Mouse (Mus musculus): Measurements from ENCODE around the gene Wdr62.
A peak's percentile ranks its signal among the peaks of the same experiment; 100 is the strongest.
"Not testable (repeated sequence)": the region's sequence is repeated elsewhere in the genome, so short reads cannot be mapped to it uniquely, and the experiment has no call there.

Wdr62 gene

GRCm38 (mm10) chr7:30205383-30205782 lies 74.8 kb downstream of the Wdr62 start:
- DNase-seq (ENCODE audit: low read depth): peak; percentile 86

- DNase-seq (ENCODE audit: low read depth): no peak
Observed at GRCm38 (mm10) chr7:30204380-30204779, 75.8 kb downstream of the Wdr62 start.

- DNase-seq (ENCODE audit: low read depth): peak; percentile 65
Observed at GRCm38 (mm10) chr7:30202895-30203690, 77.1 kb downstream of the Wdr62 start.

GRCm38 (mm10) chr7:30200661-30201060 lies 79.6 kb downstream of the Wdr62 start:
- not testable (repeated sequence) for DNase-seq (ENCODE audit: low read depth)

- no peak for DNase-seq (ENCODE audit: low read depth)
Observed at GRCm38 (mm10) chr7:30200200-30200599, 80.0 kb downstream of the Wdr62 start.

- no peak for DNase-seq (ENCODE audit: low read depth)
Observed at GRCm38 (mm10) chr7:30199498-30200139, 80.6 kb downstream of the Wdr62 start.

- peak; percentile 92 for DNase-seq (ENCODE audit: low read depth)
Observed at GRCm38 (mm10) chr7:30198481-30198971, 81.7 kb downstream of the Wdr62 start, which contains the start of gene Capns1. TSS of gene Capns1 (minus strand) at chr7:30198811.

- no peak for DNase-seq (ENCODE audit: low read depth)
Observed at GRCm38 (mm10) chr7:30197592-30198129, 82.6 kb downstream of the Wdr62 start.

- peak; percentile 67 for DNase-seq (ENCODE audit: low read depth)
Observed at GRCm38 (mm10) chr7:30196171-30196570, 84.0 kb downstream of the Wdr62 start.

GRCm38 (mm10) chr7:30195461-30195860 lies 84.8 kb downstream of the Wdr62 start:
- DNase-seq (ENCODE audit: low read depth): peak; percentile 54

GRCm38 (mm10) chr7:30194884-30195283 lies 85.3 kb downstream of the Wdr62 start:
- DNase-seq (ENCODE audit: low read depth): peak; percentile 99

- peak; percentile 66 for DNase-seq (ENCODE audit: low read depth)
Observed at GRCm38 (mm10) chr7:30194101-30194831, 86.0 kb downstream of the Wdr62 start.

GRCm38 (mm10) chr7:30193581-30194100 lies 86.6 kb downstream of the Wdr62 start:
- peak; percentile 80 for DNase-seq (ENCODE audit: low read depth)

GRCm38 (mm10) chr7:30193013-30193412 lies 87.2 kb downstream of the Wdr62 start:
- no peak for DNase-seq (ENCODE audit: low read depth)

GRCm38 (mm10) chr7:30192088-30192487 lies 88.1 kb downstream of the Wdr62 start:
- DNase-seq (ENCODE audit: low read depth): no peak

Data from NIH3T3 (cell line).